Mouse (Mus musculus) megakaryocyte, adult 5-6 weeks (primary cell): Measurements from ENCODE around the gene Hist2h4. TPM values are rescaled to one million over a fixed set of nuclear protein-coding genes. Genes with fewer than 3 reads are reported as not detected.
"Not testable (repeated sequence)": the region's sequence is repeated elsewhere in the genome, so short reads cannot be mapped to it uniquely, and the experiment has no call there.

Experiments
- ATAC-seq: 2 replicates; pipeline ENCODE4 v1.8.0; 2016; ENCODE audit warnings: mild to moderate bottlenecking, inconsistent platforms; ENCODE audit not compliant: poor library complexity, severe bottlenecking
- total RNA-seq, 2 experiments: library from RNA; stranded (forward) in 1 of 2; stranded (reverse) in 1 of 2; fragments of 153-499, 151-499 nt in 1 of 2; fragments of 221-1000, 200-1000 nt in 1 of 2; gene quantifications; 2 replicates each; pipeline versions ENCODE4 v1.2.3 to v1.2.4; 2015 to 2017

Gene Hist2h4
- 187 and 212 TPM in 2 replicates for total RNA-seq (2015)
- total RNA-seq (2017) = 175 TPM in 2 replicates

- peak; percentile 79 for ATAC-seq
These were observed at the start of gene Hist2h4 for GRCm38 (mm10) chr3:96262979-96263550. Gene Hist2h4 (minus strand): TSS chr3:96263311.

- no peak for ATAC-seq
These were observed 49.4 kb upstream of the Hist2h4 start for GRCm38 (mm10) chr3:96312341-96313098.

DNA sequence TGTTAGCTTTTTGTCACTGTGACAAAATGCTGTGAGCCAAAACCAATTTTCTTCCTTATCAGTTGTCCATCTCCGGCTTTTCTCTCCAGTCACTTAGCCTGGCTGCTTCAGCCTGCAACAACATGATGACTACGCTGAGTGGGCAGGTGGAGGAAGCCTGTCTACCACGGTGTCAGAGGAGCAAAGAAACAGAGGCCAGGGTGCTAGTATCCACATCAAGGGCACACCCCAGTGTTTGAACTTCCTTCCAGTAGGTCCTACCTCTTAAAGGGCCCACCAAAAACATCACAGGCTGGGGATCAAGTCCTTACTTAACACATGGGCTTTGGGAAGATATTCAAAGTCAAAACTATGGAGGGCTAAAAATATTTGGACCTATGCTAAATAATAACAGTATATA, 46.3 kb upstream of the Hist2h4 start:
- ATAC-seq = no peak

DNA sequence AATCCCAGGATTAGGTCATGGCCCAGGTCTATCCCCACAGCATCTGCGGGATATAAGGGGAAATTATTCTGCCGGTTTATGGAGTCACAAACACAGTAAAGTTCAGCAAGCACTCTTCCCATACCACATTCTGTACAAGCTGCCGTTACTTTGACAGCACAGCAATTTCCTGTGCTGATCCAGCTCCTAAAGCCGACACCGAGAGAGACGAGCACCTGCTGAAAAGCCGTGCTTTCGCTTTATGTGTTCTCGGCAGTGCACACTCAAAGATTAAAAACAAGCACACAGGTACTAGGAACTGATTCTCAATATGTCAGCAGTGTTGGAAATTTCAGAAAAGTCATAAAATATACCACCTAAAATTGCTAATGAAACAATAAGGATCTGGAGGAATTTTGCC, 43.4 kb upstream of the Hist2h4 start:
- no peak for ATAC-seq

DNA sequence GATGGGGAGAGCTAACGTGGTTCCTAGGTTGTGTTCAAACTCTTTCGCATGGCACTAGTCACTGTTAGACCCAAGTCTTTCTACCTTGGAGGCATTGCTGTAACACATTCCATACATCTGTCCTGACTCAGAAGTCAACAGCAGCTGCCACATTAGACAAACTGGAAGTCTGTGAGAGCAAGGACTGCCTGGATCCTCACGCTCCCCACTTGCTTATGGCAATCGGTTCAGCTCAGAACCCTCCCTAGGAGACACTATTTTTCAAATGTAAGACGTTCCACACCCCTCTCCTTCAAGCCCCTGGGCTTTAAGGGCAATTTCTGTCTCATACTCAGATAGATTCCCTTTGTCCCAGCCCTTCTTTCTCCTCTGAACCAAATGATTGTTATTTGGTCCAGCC, 39.0 kb upstream of the Hist2h4 start:
- ATAC-seq = no peak

DNA sequence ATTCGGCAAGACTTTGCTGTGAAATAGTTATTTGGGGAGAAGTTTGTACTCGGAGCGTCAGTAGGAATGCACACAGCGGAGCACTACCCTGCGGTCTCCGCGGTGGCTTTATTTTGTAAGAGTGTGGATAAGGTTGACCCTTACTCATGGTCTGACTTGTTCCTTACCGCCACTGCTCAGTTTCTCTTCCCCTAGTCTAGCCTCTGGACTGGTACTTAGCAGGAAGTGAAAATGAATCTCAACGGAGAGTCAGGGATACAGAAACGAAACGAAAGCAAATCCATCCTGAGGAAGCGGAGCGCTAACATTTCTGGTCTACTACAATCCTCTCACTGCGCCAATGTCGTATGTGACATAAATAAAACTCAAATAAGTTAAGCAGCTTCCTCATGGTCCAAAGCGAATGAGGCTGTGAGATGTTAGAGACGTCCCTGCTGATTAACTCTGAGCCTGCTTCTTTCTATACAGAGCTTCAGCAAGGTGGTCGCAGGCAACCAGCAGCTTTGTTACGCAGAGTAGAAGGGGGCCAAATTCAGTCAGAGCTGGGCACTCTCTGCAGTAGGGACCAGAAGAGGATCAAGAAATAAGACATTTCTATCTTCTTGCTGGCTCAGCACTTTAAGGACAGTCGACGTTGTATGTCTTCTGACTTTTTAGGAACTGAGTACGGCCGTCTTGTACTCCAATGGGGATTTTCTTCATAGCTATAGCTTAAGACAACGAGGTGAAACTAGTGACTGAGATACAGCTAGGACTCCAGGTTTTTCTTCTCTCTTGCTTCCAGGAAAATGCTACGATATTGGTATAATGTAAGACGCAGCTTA, 37.8 kb upstream of the Hist2h4 start:
- peak; percentile 94 for ATAC-seq

GRCm38 (mm10) chr3:96299562-96299961, 36.5 kb upstream of the Hist2h4 start:
- ATAC-seq = no peak

DNA sequence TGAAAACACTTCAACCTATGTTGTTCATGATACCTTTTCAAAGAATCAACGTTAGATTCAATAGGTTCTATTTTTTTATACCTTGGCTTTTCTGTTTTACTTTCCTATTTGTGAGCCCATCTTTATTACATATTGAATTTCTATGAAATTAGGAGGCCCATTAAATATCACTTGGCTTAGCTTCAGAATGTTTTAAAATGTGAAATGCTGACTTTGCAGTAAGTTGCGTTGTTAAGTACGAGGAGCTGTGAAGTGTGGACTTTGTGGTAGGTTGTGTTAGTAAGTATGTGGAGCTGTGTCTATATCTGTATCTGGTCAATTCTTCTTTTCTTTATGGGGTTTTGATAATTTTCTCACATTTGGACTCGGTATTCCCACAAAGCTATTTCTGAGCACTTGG, 35.2 kb upstream of the Hist2h4 start:
- no peak for ATAC-seq

GRCm38 (mm10) chr3:96293787-96294186, 30.7 kb upstream of the Hist2h4 start, which contains the start of gene Fcgr1:
Gene Fcgr1 (minus strand): TSS chr3:96293969.
- ATAC-seq = peak; percentile 86

DNA sequence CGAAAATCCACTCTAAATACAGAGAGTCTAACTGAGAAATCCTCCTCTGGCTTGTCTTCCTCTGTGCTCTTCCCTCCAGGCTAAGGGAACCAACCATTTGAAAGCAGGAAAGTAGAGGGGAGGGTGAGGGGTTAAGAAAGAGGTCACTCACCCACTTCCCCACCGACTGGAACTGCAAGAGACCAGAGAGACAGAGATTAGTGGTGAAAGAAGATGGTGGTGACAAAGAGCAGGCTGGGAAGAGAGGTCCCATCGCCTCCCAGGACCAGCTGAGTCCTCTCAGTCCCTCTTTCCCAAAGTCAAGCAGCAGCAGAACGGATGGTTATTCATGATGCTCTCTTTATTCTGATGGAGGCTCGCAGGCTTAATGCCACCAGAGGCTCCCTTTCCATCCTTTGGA, 30.3 kb upstream of the Hist2h4 start:
- peak; percentile 71 for ATAC-seq

DNA sequence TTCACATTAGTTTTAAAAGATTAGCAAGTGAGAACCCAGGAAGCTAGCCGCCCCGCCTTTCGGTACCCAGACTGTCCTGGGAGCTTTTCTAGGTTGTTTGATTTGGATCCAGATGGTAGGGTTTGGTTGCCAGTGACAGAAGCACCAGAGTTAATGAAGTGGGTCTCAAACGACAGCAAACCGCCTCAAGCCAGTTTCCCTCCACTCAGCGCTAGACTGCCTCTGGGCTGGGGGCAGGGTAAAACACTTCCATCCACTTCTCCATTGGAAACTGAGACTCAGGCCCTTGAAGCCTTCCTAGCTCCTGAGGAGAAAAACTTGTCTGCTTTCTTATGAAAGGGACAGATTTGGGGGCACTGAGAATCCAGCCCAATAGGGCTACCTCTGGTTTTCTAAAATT, 29.5 kb upstream of the Hist2h4 start:
- no peak for ATAC-seq

DNA sequence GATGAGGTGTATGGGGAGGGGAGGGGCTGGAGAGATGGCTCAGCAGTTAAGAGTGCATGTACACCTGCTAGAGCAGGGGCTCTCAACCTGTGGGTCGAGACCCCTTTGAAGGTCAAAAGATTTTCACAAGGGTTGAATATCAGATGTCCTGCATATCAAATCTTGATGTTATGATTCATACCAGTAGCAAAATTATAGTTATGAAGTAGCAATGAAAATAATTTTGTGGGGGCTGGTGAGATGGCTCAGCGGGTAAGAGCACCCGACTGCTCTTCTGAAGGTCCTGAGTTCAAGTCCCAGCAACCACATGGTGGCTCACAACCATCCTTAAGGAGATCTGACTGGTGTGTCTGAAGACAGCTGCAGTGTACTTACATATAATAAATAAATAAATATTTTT, 27.6 kb upstream of the Hist2h4 start:
- not testable (repeated sequence) for ATAC-seq

DNA sequence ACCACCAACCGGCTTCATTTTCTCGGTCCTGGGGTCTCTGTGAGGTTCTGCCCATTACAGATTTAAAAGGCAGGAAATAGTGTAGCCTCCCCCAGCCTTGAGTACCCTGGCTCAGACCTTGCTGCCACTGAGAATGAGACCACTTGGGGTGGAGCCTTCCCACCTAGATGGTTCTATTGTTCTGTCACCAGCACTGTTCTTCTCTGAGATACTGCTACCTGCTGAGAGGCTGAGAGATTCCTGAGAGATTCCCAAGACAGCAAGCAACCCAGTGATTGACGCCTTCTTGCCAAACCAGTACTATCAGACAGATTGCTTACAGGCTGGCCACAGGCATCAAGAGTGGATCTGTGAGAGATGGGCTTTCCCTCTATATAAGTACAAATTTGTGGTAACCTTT, 26.1 kb upstream of the Hist2h4 start:
- no peak for ATAC-seq

GRCm38 (mm10) chr3:96287334-96287733, 24.2 kb upstream of the Hist2h4 start:
- not testable (repeated sequence) for ATAC-seq

GRCm38 (mm10) chr3:96284457-96284856, 21.3 kb upstream of the Hist2h4 start:
- peak; percentile 49 for ATAC-seq

DNA sequence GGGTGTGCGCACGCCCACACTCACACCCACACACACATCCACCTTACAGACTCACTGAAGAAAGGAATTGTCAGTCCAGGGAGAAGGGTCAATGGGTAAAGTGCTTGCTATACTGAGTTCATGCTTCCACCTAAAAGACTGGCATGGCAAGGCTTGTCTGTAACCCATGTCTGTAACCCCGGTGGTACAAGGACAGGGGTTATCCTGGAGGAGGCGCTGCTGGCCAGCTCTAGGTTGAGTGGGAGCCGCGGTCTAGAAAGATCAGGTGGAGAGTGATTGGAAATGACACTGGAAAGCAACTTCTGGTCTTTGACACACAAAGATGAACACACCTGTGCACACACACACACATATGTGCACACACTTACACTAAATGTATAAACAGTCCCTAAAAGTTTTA, 17.5 kb upstream of the Hist2h4 start:
- ATAC-seq = no peak

DNA sequence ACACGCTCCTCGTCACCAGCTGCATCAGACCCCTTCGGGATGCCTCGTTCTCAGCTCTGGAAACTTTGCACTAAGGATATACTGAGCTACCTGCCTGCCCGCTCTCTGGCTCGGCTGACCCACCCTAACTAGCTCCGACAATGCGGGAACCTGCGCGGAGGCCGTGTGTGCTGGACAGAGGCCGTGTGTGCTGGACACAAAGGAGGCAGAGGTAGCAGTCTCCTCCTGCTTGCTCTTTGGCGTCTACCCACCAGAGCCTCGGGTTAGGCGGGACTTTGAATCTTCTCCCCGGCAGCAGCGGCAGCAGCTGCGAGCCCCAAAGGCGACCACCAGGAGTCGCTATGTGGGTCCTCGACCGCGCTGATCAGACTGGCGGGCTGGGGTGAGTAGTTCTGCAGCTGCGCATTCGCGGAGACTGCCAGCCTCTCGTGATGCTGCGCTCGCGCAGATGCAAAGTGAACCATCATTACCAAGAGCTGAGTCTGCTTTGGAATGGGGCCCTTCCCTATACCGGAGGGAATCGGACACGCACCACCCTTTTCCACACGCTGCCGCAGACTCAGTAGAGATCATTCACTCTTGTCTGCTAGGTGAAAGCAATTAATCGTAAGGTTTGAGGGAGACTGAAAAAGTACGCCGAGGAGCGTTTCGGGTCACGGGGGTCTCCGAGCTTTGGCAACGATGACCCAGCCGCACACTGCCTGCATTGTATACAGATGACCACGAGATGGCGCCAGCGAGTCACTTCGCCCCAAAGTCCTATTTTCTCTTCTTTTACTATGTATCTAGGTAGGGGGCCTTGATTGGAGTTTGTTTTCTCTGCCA, 14.9 kb upstream of the Hist2h4 start:
- ATAC-seq = peak; percentile 95

- ATAC-seq = peak; percentile 37
These were observed 14.3 kb upstream of the Hist2h4 start for GRCm38 (mm10) chr3:96277428-96277799.

DNA sequence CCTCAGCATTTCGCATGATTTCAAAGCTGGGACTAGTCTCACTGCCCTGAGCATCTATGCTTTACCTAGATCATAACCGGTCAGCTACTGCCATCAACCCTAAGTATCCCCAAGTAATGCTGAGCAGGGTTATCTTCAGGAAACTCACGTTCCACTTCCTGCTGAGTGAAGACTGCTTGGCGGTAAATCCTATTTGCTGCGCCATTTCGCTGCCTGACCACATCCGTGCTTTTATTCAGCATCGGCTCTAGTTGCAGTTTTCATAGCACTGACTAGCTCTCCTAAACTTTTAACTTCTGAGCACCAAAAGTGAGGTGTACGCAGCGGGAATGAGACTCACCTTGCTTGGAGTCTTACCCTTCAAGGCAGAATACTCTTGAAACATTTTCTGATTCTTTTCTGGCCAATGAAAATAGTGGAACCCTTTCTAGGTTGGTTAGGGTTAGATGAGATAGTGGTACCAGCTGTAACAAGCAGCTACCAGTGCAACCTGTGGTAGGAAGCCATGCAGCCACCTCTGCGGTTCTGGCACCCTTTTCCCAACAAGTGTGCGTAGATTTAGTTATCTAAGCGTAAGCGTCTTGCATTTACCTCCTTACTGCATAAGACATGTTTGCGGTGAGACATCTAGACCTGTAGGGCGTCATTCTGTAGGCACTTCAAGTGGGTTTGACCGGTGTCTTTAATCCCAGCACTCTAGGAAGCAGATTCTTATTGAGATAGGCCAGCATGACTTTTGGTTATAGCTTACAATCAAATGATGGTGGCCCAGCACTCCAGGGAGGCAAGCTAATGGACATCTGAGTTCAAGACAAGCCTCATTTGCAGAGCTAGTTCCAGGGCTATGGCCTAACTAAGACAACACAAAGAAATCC, 10.7 kb upstream of the Hist2h4 start:
- no peak for ATAC-seq
